Mouse (Mus musculus) frontal cortex, postnatal 10 days (tissue): ENCODE results near the gene Plin1.
A peak's percentile ranks its signal among the peaks of the same experiment; 100 is the strongest.

Experiments used
- DNase-seq, 2 experiments: peaks; one replicate each; pipeline ENCODE4 v3.0.0; 2022; ENCODE audit warnings: low spot score in 2 of 2, mixed read lengths in 1 of 2

The Plin1 gene

GRCm38 (mm10) chr7:79736511-79736910 lies 3.8 kb upstream of the Plin1 start:
- no peak for DNase-seq

- DNase-seq = no peak
These were observed 1.9 kb upstream of the Plin1 start for GRCm38 (mm10) chr7:79734563-79734962.

DNA sequence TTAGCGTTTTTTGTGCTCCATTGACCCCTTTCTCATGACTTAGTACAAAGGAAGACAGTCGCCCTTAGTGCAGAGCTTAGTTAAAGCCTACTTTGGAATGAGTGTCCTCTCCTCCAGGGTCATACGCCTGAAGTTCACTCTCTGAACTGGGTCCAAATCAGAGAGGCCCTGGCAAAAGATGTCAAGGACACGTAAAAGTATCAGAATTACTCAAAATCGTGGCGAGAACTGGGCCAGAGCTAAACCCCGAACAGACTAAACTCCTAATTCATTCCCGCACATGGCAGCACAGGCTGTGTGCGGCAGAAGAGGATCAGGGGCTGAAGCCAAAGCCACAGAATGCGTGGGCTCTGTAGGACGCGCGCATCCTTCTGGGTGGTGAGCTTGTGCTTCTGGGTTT lies 1.3 kb downstream of the Plin1 start:
- DNase-seq = no peak

DNA sequence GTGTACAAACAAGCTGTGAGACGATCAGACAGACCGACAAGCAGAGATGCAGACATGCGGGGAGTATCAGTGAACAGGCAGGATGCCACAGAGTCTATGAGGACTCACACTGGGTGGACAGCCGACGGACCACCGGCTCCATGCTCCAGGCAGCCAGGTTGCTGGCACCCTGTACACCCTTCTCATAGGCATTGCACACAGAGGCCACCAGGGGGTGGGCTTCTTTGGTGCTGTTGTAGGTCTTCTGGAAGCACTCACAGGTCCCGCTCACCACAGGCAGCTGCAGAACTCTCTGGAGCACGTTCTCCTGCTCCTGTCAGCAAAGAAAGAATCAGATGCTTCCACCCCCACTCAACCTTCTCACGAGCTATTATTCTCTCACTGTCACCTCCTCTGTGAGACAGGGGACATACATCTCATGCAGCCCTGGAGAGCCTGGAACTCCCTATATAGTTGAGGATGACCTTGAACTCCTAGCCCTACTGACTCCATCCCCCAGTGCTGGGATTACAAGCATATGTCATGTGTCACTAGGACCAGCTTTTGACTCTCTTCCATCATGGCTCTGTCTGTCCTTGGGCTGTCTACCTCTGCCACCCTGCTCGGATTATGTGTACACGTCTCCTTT lies 2.8 kb downstream of the Plin1 start:
- no peak for DNase-seq

GRCm38 (mm10) chr7:79729169-79729568 lies 3.5 kb downstream of the Plin1 start:
- DNase-seq = peak in 1 of 2 experiments; percentile 60

GRCm38 (mm10) chr7:79728219-79728618 lies 4.5 kb downstream of the Plin1 start:
- peak in 1 of 2 experiments; percentile 55 for DNase-seq

DNA sequence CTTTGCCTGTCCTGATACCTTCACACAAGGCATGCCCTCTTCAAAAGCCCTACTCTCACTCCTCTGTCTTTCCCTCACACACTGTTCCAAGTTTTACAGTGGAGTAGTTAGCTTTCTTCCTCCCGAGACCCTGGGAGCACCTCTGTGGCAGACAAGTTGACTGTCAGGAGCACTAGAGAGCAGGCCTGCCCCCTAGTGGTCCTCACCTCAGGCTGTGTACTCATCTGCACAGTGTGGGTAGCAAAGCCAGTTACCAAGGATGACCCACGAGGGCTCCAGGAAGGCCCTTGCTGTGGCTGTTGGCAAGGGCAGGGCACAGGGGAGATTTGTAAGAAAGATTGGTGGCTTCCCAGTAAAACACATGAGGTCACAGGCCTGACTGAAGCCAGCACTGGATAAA lies 5.6 kb downstream of the Plin1 start:
- peak in 1 of 2 experiments; percentile 57 for DNase-seq

- DNase-seq = peak in 1 of 2 experiments; percentile 53
These were observed 11.2 kb downstream of the Plin1 start for GRCm38 (mm10) chr7:79721386-79721977.

DNA sequence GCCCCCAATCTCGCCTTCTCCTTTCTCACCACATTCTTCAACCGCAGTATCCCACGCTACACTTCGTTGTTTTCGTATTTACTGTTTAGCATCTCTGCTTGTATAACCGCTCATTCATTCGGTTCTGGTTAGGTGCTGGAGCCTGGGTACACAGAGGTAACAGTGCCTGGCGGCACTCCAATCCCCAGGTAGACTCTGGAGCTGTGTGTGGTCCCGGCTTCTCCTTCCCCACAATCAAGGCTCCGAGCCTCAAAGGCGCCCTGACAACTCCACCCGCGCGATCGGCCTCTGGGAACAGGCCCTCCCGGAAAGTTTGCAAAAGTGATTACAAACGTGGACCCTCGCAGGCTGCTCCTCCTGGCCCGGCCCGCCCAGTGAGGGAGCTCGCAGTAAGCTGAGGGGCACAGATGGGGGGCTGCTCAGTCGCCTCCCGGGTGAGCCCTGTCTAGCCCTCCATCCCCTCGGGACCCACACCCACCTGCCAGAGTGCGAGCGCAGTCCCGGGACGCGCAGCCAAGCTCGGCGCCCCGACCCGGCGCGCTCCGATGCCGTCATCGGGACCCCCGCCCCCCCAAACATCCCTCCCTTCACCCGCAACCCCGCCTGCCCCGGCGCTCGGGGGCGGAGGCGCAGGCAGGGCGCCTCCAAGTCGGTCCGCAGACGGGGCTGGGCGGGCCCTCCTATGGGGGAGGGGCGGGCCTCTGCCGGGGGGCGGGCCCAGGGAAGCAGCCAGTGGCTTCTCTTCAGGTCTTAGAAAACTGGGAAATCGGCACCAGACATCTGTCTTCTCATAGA lies 17.3 kb downstream of the Plin1 start, which contains the start of gene Kif7:
Kif7 (minus strand) TSS at position 534 of the 795 bp plus-strand sequence.
- DNase-seq = peak; percentile 56 to 68

GRCm38 (mm10) chr7:79710831-79711230 lies 21.9 kb downstream of the Plin1 start:
- no peak for DNase-seq

DNA sequence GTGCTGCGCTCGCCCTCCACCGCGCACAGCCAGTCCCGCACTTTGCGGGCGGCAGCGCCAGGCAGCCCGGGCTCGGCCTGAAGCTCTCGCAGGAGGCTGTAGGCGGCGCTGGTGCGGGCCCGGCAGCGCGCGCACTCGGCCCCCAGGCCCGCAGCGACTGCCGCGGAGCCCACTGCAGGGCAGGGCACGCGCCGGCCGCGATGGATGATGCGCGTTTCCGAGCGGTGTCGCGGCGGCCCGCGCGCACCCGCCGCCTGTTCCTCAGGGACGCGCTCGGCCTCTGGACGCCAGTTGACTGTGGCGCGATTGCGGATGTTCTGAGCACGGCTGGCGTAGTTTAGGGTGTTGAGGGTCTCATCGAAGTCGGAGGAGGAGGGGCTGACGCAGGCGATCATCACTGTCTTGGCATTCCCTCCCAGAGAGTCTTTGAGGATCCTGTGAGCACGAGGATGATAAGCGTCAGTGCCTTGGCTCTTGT lies 22.5 kb downstream of the Plin1 start:
- peak in 1 of 2 experiments; percentile 64 for DNase-seq

DNA sequence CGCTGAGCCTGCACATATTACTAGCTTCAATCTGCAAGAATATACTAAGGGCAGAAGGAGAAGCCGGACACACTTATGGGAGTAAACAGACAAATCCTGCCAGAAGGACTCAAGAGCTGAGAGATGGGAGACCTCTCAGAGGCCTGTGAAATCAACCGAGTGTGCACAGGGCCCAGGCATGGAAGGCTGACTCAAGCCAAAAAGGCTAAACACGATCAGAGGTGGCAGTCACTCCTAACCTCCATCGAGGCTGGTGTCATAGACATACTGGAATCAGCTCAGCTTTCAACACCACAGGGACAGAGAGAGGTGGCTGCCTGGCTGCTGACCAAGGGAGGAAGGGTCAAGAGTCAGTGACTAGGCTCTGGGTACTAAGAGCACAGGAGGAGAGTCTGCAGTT lies 27.5 kb downstream of the Plin1 start:
- no peak for DNase-seq

DNA sequence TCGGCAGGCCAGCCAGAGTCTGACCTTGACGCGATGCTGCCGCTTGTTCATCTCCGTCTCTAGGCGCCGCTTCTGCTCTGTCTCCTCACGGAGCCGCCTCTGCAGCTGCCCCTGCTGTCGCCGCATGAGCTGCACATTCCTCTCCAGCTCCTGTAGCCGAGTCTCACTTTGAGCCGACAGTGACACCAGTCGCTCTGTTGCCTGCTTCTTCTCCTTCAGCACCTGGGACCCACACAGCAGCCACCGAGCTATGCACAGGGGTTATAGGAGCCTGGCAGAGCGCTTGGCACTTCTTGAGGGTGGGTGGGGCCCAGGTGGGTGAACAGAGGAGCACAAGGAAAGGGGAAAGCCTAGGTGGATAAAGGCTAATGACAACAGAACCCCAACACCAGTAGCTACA lies 29.9 kb downstream of the Plin1 start:
- no peak for DNase-seq

GRCm38 (mm10) chr7:79696495-79696894 lies 36.2 kb downstream of the Plin1 start:
- no peak for DNase-seq

- no peak for DNase-seq
These were observed 52.5 kb downstream of the Plin1 start for GRCm38 (mm10) chr7:79680231-79680630.

DNA sequence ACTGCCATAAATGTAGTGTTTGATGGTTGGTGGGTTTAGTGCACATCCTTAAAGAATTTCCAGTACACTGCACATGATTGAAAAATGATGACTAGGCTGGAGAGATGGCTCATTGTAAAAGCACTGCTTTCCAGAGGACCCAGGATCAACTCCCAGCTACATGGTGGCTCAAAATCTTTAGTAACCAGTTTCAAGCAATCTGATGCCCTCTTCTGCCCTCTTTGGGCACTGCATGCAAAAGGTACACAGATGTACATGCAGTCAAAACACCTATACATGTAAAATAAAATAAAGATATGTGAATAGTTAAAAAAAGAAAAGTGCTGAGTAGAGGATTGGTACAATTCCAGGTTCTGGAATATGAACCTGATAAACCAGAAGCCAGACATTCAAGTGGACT lies 53.5 kb downstream of the Plin1 start:
- no peak for DNase-seq

- no peak for DNase-seq
These were observed 61.7 kb downstream of the Plin1 start for GRCm38 (mm10) chr7:79670900-79671604.
